Mouse (Mus musculus): ENCODE data around the gene Mael.
A peak's percentile ranks its signal among the peaks of the same experiment; 100 is the strongest.

Gene Mael

GRCm38 (mm10) chr1:166154162-166155112, 84.1 kb downstream of the Mael start:
- DNase-seq (ENCODE audit: low spot score in 2 of 2) = peak; percentile 34 to 72

- DNase-seq (ENCODE audit: low spot score in 2 of 2) = peak; percentile 58 to 89
These were observed 85.0 kb downstream of the Mael start for GRCm38 (mm10) chr1:166153351-166154120.

GRCm38 (mm10) chr1:166152034-166152433, 86.5 kb downstream of the Mael start:
- no peak for DNase-seq (ENCODE audit: low spot score in 2 of 2)

- no peak for DNase-seq (ENCODE audit: low spot score in 2 of 2)
These were observed 87.2 kb downstream of the Mael start for GRCm38 (mm10) chr1:166151341-166151740.
